Mouse (Mus musculus): Measurements from ENCODE around the gene Dip2c. TPM values are rescaled to one million over a fixed set of nuclear protein-coding genes. Genes with fewer than 3 reads are reported as not detected.

Dip2c gene
- total RNA-seq, 1 experiment, result 10.6 TPM

- H3K9ac ChIP-seq (ENCODE audit: insufficient read depth, low read depth, low read length, poor library complexity, severe bottlenecking), result no peak overlapping the region
- in situ Hi-C loops (cut with MboI; ENCODE audit: low sequenced_read_pairs in 2 of 2, unreplicated experiment in 2 of 2), result no loop called here
- TF ChIP-seq CHD2 (IDR thresholded peaks at IDR 0.05; ENCODE audit: low read depth, low read length) (no peak), HCFC1 (IDR thresholded peaks at IDR 0.05; ENCODE audit: borderline replicate concordance, insufficient read depth, low read length) (no peak), MAFK (IDR thresholded peaks at IDR 0.05; ENCODE audit: insufficient read depth, low read depth, low read length) (no peak)
- no peaks in the 10 kb centered on the region for H3K9me3 ChIP-seq (ENCODE audit: control insufficient read depth, insufficient read depth, low read depth, low read length)
- H3K27ac ChIP-seq (ENCODE audit: insufficient read depth, low read depth, low read length, poor library complexity, severe bottlenecking), result no peak overlapping the region
- no peaks in the 10 kb centered on the region for H3K36me3 ChIP-seq (ENCODE audit: control insufficient read depth, insufficient read depth, low read length, poor library complexity, severe bottlenecking)
- DNase-seq (ENCODE audit: low read depth, low spot score), result no peak
- H3K4me1 ChIP-seq (ENCODE audit: control insufficient read depth in 2 of 2, insufficient read depth in 2 of 2, low read length in 2 of 2, poor library complexity in 1 of 2), result no peaks in the 10 kb centered on the region
- H3K4me3 ChIP-seq (ENCODE audit: insufficient read depth in 1 of 2, low read depth in 1 of 2, low read length in 2 of 2, poor library complexity in 1 of 2, severe bottlenecking in 1 of 2), result no peak overlapping the region
Measured at GRCm38 (mm10) chr13:9667954-9668496, 391.7 kb downstream of the Dip2c start.

DNA sequence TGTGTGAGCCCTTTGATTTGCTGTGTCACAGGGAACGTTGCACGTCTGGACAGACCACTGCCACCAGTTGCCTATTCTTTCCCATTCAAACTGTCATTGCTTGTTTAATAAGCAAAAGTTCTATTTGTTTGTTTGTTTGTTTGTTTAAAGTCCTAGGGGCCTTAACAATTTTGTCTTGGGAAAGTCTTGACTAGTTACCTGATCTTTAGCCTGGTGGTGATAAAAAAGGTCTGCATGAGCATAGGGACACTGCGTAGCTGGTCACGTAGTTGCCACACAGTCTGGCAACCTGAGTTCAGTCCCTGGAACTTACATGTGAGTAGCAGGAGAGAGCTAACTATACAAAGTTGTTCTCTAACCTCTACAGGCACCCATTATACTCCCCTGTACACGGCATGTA, 392.9 kb downstream of the Dip2c start:
- Histone ChIP-seq H3K9ac (ENCODE audit: insufficient read depth, low read depth, low read length, poor library complexity, severe bottlenecking) (no peak overlapping the region), H3K4me1 (ENCODE audit: control insufficient read depth in 2 of 2, insufficient read depth in 2 of 2, low read length in 2 of 2, poor library complexity in 1 of 2) (no peaks in the 10 kb centered on the region), H3K36me3 (ENCODE audit: control insufficient read depth, insufficient read depth, low read length, poor library complexity, severe bottlenecking) (no peaks in the 10 kb centered on the region), H3K4me3 (ENCODE audit: insufficient read depth in 1 of 2, low read depth in 1 of 2, low read length in 2 of 2, poor library complexity in 1 of 2, severe bottlenecking in 1 of 2) (no peak overlapping the region), H3K27ac (ENCODE audit: insufficient read depth, low read depth, low read length, poor library complexity, severe bottlenecking) (no peak overlapping the region), H3K9me3 (ENCODE audit: control insufficient read depth, insufficient read depth, low read depth, low read length) (no peaks in the 10 kb centered on the region)
- no peak for TF ChIP-seq HCFC1 (IDR thresholded peaks at IDR 0.05; ENCODE audit: borderline replicate concordance, insufficient read depth, low read length)
- no peak for TF ChIP-seq ZC3H11A (IDR thresholded peaks at IDR 0.05; ENCODE audit: borderline replicate concordance, low read depth, low read length)
- TF ChIP-seq CHD2 (IDR thresholded peaks at IDR 0.05; ENCODE audit: low read depth, low read length), result no peak
- TF ChIP-seq ZNF384 (IDR thresholded peaks at IDR 0.05; ENCODE audit: low read depth, low read length), result no peak
- TF ChIP-seq MAFK (IDR thresholded peaks at IDR 0.05; ENCODE audit: insufficient read depth, low read depth, low read length), result no peak
- in situ Hi-C loops (cut with MboI; ENCODE audit: low sequenced_read_pairs in 2 of 2, unreplicated experiment in 2 of 2), result no loop called here
- no peak for DNase-seq (ENCODE audit: low read depth, low spot score)

DNA sequence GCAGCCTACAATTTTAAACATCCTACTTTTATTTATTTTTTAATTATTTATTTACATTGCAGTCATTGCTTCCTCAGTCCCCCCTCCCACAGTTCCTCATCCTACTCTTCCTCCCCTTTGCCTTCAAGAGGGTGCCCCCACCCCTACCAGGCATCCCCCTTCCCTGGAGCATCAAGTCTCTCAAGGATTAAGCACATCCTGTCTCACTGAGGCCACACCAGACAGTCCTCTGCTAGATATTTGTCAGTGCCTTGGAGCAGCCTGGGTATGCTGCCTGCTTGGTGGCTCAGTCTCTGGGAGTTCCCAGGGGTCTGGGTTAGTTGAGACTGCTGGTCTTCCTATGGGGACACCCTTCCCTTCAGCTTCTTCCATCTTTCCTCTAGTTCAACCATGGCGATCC, 397.8 kb downstream of the Dip2c start:
- Histone ChIP-seq H3K4me3 (ENCODE audit: insufficient read depth in 1 of 2, low read depth in 1 of 2, low read length in 2 of 2, poor library complexity in 1 of 2, severe bottlenecking in 1 of 2) (no peak overlapping the region), H3K9ac (ENCODE audit: insufficient read depth, low read depth, low read length, poor library complexity, severe bottlenecking) (no peak overlapping the region), H3K27ac (ENCODE audit: insufficient read depth, low read depth, low read length, poor library complexity, severe bottlenecking) (no peak overlapping the region), H3K36me3 (ENCODE audit: control insufficient read depth, insufficient read depth, low read length, poor library complexity, severe bottlenecking) (no peaks in the 10 kb centered on the region), H3K4me1 (ENCODE audit: control insufficient read depth in 2 of 2, insufficient read depth in 2 of 2, low read length in 2 of 2, poor library complexity in 1 of 2) (no peaks in the 10 kb centered on the region), H3K9me3 (ENCODE audit: control insufficient read depth, insufficient read depth, low read depth, low read length) (no peaks in the 10 kb centered on the region)
- no peak for DNase-seq (ENCODE audit: low read depth, low spot score)
- no peak for TF ChIP-seq ZC3H11A (IDR thresholded peaks at IDR 0.05; ENCODE audit: borderline replicate concordance, low read depth, low read length)
- no peak for TF ChIP-seq HCFC1 (IDR thresholded peaks at IDR 0.05; ENCODE audit: borderline replicate concordance, insufficient read depth, low read length)
- no peak for TF ChIP-seq CHD2 (IDR thresholded peaks at IDR 0.05; ENCODE audit: low read depth, low read length)
- no peak for TF ChIP-seq ZNF384 (IDR thresholded peaks at IDR 0.05; ENCODE audit: low read depth, low read length)
- TF ChIP-seq MAFK (IDR thresholded peaks at IDR 0.05; ENCODE audit: insufficient read depth, low read depth, low read length), result no peak
- in situ Hi-C loops (cut with MboI; ENCODE audit: low sequenced_read_pairs in 2 of 2, unreplicated experiment in 2 of 2), result no loop called here

- no peak for DNase-seq (ENCODE audit: low read depth, low spot score)
- Histone ChIP-seq H3K27ac (ENCODE audit: insufficient read depth, low read depth, low read length, poor library complexity, severe bottlenecking) (no peak overlapping the region), H3K4me1 (ENCODE audit: control insufficient read depth in 2 of 2, insufficient read depth in 2 of 2, low read length in 2 of 2, poor library complexity in 1 of 2) (no peaks in the 10 kb centered on the region), H3K9ac (ENCODE audit: insufficient read depth, low read depth, low read length, poor library complexity, severe bottlenecking) (no peak overlapping the region), H3K36me3 (ENCODE audit: control insufficient read depth, insufficient read depth, low read length, poor library complexity, severe bottlenecking) (peaks cover 2% of the 10 kb centered on the region; the same call in 1 of the 2 replicates), H3K9me3 (ENCODE audit: control insufficient read depth, insufficient read depth, low read depth, low read length) (no peaks in the 10 kb centered on the region), H3K4me3 (ENCODE audit: insufficient read depth in 1 of 2, low read depth in 1 of 2, low read length in 2 of 2, poor library complexity in 1 of 2, severe bottlenecking in 1 of 2) (no peak overlapping the region)
- TF ChIP-seq ZC3H11A (IDR thresholded peaks at IDR 0.05; ENCODE audit: borderline replicate concordance, low read depth, low read length), result no peak
- TF ChIP-seq ZNF384 (IDR thresholded peaks at IDR 0.05; ENCODE audit: low read depth, low read length), result no peak
- TF ChIP-seq CHD2 (IDR thresholded peaks at IDR 0.05; ENCODE audit: low read depth, low read length), result no peak
- TF ChIP-seq MAFK (IDR thresholded peaks at IDR 0.05; ENCODE audit: insufficient read depth, low read depth, low read length), result no peak
- no peak for TF ChIP-seq HCFC1 (IDR thresholded peaks at IDR 0.05; ENCODE audit: borderline replicate concordance, insufficient read depth, low read length)
- in situ Hi-C loops (cut with MboI; ENCODE audit: low sequenced_read_pairs in 2 of 2, unreplicated experiment in 2 of 2), result no loop called here
Measured at GRCm38 (mm10) chr13:9681492-9681891, 405.2 kb downstream of the Dip2c start.

DNA sequence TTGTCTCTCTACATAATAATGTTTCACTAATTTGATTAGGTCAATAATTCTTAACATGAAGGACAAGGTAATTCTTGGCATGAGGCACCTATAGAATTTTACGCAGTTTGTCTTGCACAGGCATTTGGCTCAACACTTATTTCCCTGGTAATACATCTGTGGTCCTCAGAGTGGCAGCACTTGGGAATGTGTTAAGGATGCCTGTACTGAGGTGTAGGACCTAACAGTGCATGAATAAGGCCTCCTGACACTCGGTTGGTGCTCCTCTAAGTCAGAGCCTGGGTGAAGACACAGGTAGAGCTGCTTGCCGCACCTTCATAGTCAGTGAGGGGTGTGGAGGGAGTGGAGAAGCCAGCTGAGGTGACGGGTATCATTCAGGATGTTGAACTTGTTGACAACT, 407.0 kb downstream of the Dip2c start:
- in situ Hi-C loops (cut with MboI; ENCODE audit: low sequenced_read_pairs in 2 of 2, unreplicated experiment in 2 of 2), result no loop called here
- H3K36me3 ChIP-seq (ENCODE audit: control insufficient read depth, insufficient read depth, low read length, poor library complexity, severe bottlenecking), result peaks cover 2% of the 10 kb centered on the region; the same call in 1 of the 2 replicates
- TF ChIP-seq CHD2 (IDR thresholded peaks at IDR 0.05; ENCODE audit: low read depth, low read length) (no peak), MAFK (IDR thresholded peaks at IDR 0.05; ENCODE audit: insufficient read depth, low read depth, low read length) (no peak)
- no peaks in the 10 kb centered on the region for H3K9me3 ChIP-seq (ENCODE audit: control insufficient read depth, insufficient read depth, low read depth, low read length)
- DNase-seq (ENCODE audit: low read depth, low spot score), result no peak
- no peaks in the 10 kb centered on the region for H3K4me1 ChIP-seq (ENCODE audit: control insufficient read depth in 2 of 2, insufficient read depth in 2 of 2, low read length in 2 of 2, poor library complexity in 1 of 2)
- no peak overlapping the region for H3K4me3 ChIP-seq (ENCODE audit: insufficient read depth in 1 of 2, low read depth in 1 of 2, low read length in 2 of 2, poor library complexity in 1 of 2, severe bottlenecking in 1 of 2)
- H3K9ac ChIP-seq (ENCODE audit: insufficient read depth, low read depth, low read length, poor library complexity, severe bottlenecking), result no peak overlapping the region
- no peak overlapping the region for H3K27ac ChIP-seq (ENCODE audit: insufficient read depth, low read depth, low read length, poor library complexity, severe bottlenecking)

All from ES-E14 (cell line).